Mouse (Mus musculus) thymus, postnatal 10 days (tissue): Measurements from ENCODE around the gene 5730522E02Rik.

Experiments used
- DNase-seq, 2 experiments: peaks; one replicate each; pipeline ENCODE4 v3.0.0; 2021; ENCODE audit warnings: low spot score in 2 of 2

The 5730522E02Rik gene

GRCm38 (mm10) chr11:25813446-25813845, 397.1 kb downstream of the 5730522E02Rik start:
- DNase-seq, result no peak

- DNase-seq, result no peak
Observed at GRCm38 (mm10) chr11:25787691-25788090, 422.9 kb downstream of the 5730522E02Rik start.

- no peak for DNase-seq
Observed at GRCm38 (mm10) chr11:25772231-25772630, 438.3 kb downstream of the 5730522E02Rik start.

GRCm38 (mm10) chr11:25770991-25771568, 439.5 kb downstream of the 5730522E02Rik start:
- no peak for DNase-seq

GRCm38 (mm10) chr11:25767584-25768333, 442.8 kb downstream of the 5730522E02Rik start:
- no peak for DNase-seq

- no peak for DNase-seq
Observed at GRCm38 (mm10) chr11:25753156-25753899, 457.2 kb downstream of the 5730522E02Rik start.

- DNase-seq, result no peak
Observed at GRCm38 (mm10) chr11:25752418-25752817, 458.1 kb downstream of the 5730522E02Rik start.

- DNase-seq, result no peak
Observed at GRCm38 (mm10) chr11:25747098-25747862, 463.3 kb downstream of the 5730522E02Rik start.

GRCm38 (mm10) chr11:25743664-25744063, 466.9 kb downstream of the 5730522E02Rik start:
- no peak for DNase-seq

GRCm38 (mm10) chr11:25737255-25737654, 473.3 kb downstream of the 5730522E02Rik start:
- DNase-seq, result no peak

- no peak for DNase-seq
Observed at GRCm38 (mm10) chr11:25729476-25729875, 481.1 kb downstream of the 5730522E02Rik start.

GRCm38 (mm10) chr11:25715447-25716321, 494.9 kb downstream of the 5730522E02Rik start:
- no peak for DNase-seq

- DNase-seq, result no peak
Observed at GRCm38 (mm10) chr11:25710559-25710958, 500.0 kb downstream of the 5730522E02Rik start.

GRCm38 (mm10) chr11:25709892-25710291, 500.7 kb downstream of the 5730522E02Rik start:
- DNase-seq, result no peak

GRCm38 (mm10) chr11:25704332-25705168, 506.0 kb downstream of the 5730522E02Rik start:
- no peak for DNase-seq

- no peak for DNase-seq
Observed at GRCm38 (mm10) chr11:25702791-25703190, 507.8 kb downstream of the 5730522E02Rik start.

GRCm38 (mm10) chr11:25697508-25698193, 512.9 kb downstream of the 5730522E02Rik start:
- DNase-seq, result no peak

- DNase-seq, result no peak
Observed at GRCm38 (mm10) chr11:25696168-25696567, 514.4 kb downstream of the 5730522E02Rik start.

- no peak for DNase-seq
Observed at GRCm38 (mm10) chr11:25684731-25685130, 525.8 kb downstream of the 5730522E02Rik start.
